Mouse (Mus musculus) ES-E14 (cell line): ENCODE results near the gene Ptprcap. TPM values are rescaled to one million over a fixed set of nuclear protein-coding genes. Genes with fewer than 3 reads are reported as not detected.

Experiments
- DNase-seq: peaks from one replicate; pipeline ENCODE4 v3.0.0-alpha.2; 2013; ENCODE audit warnings: low read depth, low spot score
- H3K27ac ChIP-seq: 2 replicates; pipeline ENCODE4 v1.5.1; 2012; ENCODE audit warnings: low read depth, mild to moderate bottlenecking, low read length, moderate library complexity, mixed read lengths; ENCODE audit not compliant: poor library complexity, insufficient read depth, severe bottlenecking
- H3K36me3 ChIP-seq: 2 replicates; pipeline ENCODE4 v1.6.1; 2012; ENCODE audit warnings: mild to moderate bottlenecking, low read length, moderate library complexity, mixed read lengths; ENCODE audit not compliant: control insufficient read depth, poor library complexity, insufficient read depth, severe bottlenecking
- H3K4me1 ChIP-seq, 2 experiments: fragments of 150-350 bp in 1 of 2; sonication (generic) in 1 of 2; 2 replicates each; pipeline ENCODE4 v1.6.1; 2012; ENCODE audit warnings: low read length in 2 of 2, mild to moderate bottlenecking in 1 of 2, mixed read lengths in 1 of 2; ENCODE audit not compliant: control insufficient read depth in 2 of 2, insufficient read depth in 2 of 2, poor library complexity in 1 of 2
- H3K4me3 ChIP-seq, 2 experiments: fragments of 150-350 bp in 1 of 2; sonication (generic) in 1 of 2; 2 replicates each; pipeline ENCODE4 v1.5.1; 2012; ENCODE audit warnings: low read length in 2 of 2, low read depth in 1 of 2, mild to moderate bottlenecking in 1 of 2, mixed read lengths in 1 of 2; ENCODE audit not compliant: insufficient read depth in 1 of 2, poor library complexity in 1 of 2, severe bottlenecking in 1 of 2
- H3K9ac ChIP-seq: 2 replicates; pipeline ENCODE4 v1.6.1; 2012; ENCODE audit warnings: low read depth, mild to moderate bottlenecking, low read length, mixed read lengths; ENCODE audit not compliant: poor library complexity, insufficient read depth, severe bottlenecking
- H3K9me3 ChIP-seq: fragments of 150-350 bp; sonication (generic); 2 replicates; pipeline ENCODE4 v1.6.1; 2012; ENCODE audit warnings: low read depth, mild to moderate bottlenecking, low read length; ENCODE audit not compliant: control insufficient read depth, insufficient read depth
- CHD2 ChIP-seq: IDR thresholded peaks from 2 replicates; pipeline ENCODE4 v1.6.1; 2014; ENCODE audit warnings: mild to moderate bottlenecking, low read depth, low read length, inconsistent platforms
- HCFC1 ChIP-seq: IDR thresholded peaks from 2 replicates; pipeline ENCODE4 v1.6.1; 2012; ENCODE audit warnings: low read length, inconsistent platforms, borderline replicate concordance; ENCODE audit not compliant: insufficient read depth
- MAFK ChIP-seq: IDR thresholded peaks from 2 replicates; pipeline ENCODE4 v1.6.1; 2014; ENCODE audit warnings: mild to moderate bottlenecking, low read depth, low read length, inconsistent platforms; ENCODE audit not compliant: insufficient read depth
- ZC3H11A ChIP-seq: IDR thresholded peaks from 2 replicates; pipeline ENCODE4 v1.6.1; 2012; ENCODE audit warnings: low read depth, mild to moderate bottlenecking, inconsistent platforms, low read length, borderline replicate concordance
- ZNF384 ChIP-seq: IDR thresholded peaks from 2 replicates; pipeline ENCODE4 v1.6.1; 2012; ENCODE audit warnings: low read depth, low read length, inconsistent platforms
- in situ Hi-C, 2 experiments: fragments of 600-800 bp; cut with MboI; formaldehyde crosslinking; loops; one replicate each; pipeline ENCODE4 v1.15.1; 2025; ENCODE audit warnings: low sequenced_read_pairs in 2 of 2, inconsistent platforms in 1 of 2; ENCODE audit not compliant: unreplicated experiment in 2 of 2
- total RNA-seq: library from RNA; depleted of rRNA; stranded (reverse); fragments of 300-350 nt; gene quantifications from 2 replicates; pipeline ENCODE4 v1.2.3, GENCODE M21; 2012

Gene Ptprcap
- total RNA-seq, 1 experiment: 9.5 TPM

- TF ChIP-seq ZNF384: no peak
- TF ChIP-seq MAFK: no peak
- TF ChIP-seq CHD2: no peak
- no peak for TF ChIP-seq HCFC1
- TF ChIP-seq ZC3H11A: no peak
- Histone ChIP-seq H3K27ac (no peak overlapping the region), H3K4me3 (peak overlapping the region in 1 of 2 experiments; percentile 86; a peak in 2 of 4 replicates), H3K9me3 (no peaks in the 10 kb centered on the region), H3K9ac (no peak overlapping the region), H3K4me1 (peaks cover 3 to 36% of the 10 kb centered on the region in 2 experiments), H3K36me3 (peaks cover 17% of the 10 kb centered on the region; the same call in 1 of the 2 replicates)
- in situ Hi-C loops: no loop called here
- DNase-seq: no peak
Observed at GRCm38 (mm10) chr19:4147782-4148490, 5.5 kb upstream of the Ptprcap start.

GRCm38 (mm10) chr19:4148491-4148806 is 5.0 kb upstream of the Ptprcap start, which contains the start of gene Coro1b:
Coro1b (plus strand) TSS chr19:4148619.
- Histone ChIP-seq H3K9ac (peak within 1 kb of the TSS; percentile 86), H3K9me3 (no peaks in the 10 kb centered on the region), H3K27ac (no peak within 1 kb of the TSS; the same call in 1 of the 2 replicates), H3K4me1 (peaks cover 3 to 41% of the 10 kb centered on the region in 2 experiments), H3K4me3 (peak within 1 kb of the TSS; percentile 85 to 86), H3K36me3 (peaks cover 21% of the 10 kb centered on the region; the same call in 1 of the 2 replicates)
- in situ Hi-C loops: no loop called here
- TF ChIP-seq MAFK: no peak
- TF ChIP-seq ZC3H11A: no peak
- no peak for TF ChIP-seq ZNF384
- no peak for TF ChIP-seq HCFC1
- no peak for TF ChIP-seq CHD2
- peak; percentile 82 for DNase-seq

- H3K9me3 ChIP-seq: no peaks in the 10 kb centered on the region
- H3K9ac ChIP-seq: peak overlapping the region; percentile 86
- in situ Hi-C loops: no loop called here
- H3K4me1 ChIP-seq: peaks cover 3 to 44% of the 10 kb centered on the region in 2 experiments
- TF ChIP-seq CHD2 (no peak), ZNF384 (no peak), HCFC1 (no peak), MAFK (no peak), ZC3H11A (no peak)
- peaks cover 25% of the 10 kb centered on the region for H3K36me3 ChIP-seq
- H3K27ac ChIP-seq: no peak overlapping the region; the same call in 1 of the 2 replicates
- DNase-seq: no peak
- H3K4me3 ChIP-seq: peak overlapping the region; percentile 85 to 86
Observed at GRCm38 (mm10) chr19:4148819-4149218, 4.6 kb upstream of the Ptprcap start.

GRCm38 (mm10) chr19:4149283-4149682 is 4.1 kb upstream of the Ptprcap start:
- in situ Hi-C loops: no loop called here
- no peak for TF ChIP-seq ZNF384
- TF ChIP-seq ZC3H11A: no peak
- no peak for TF ChIP-seq MAFK
- no peak for TF ChIP-seq HCFC1
- TF ChIP-seq CHD2: no peak
- H3K9me3 ChIP-seq: no peaks in the 10 kb centered on the region
- H3K36me3 ChIP-seq: peaks cover 25% of the 10 kb centered on the region
- no peak overlapping the region for H3K27ac ChIP-seq
- H3K4me3 ChIP-seq: peak overlapping the region; percentile 85 to 86
- H3K4me1 ChIP-seq: peaks cover 3 to 48% of the 10 kb centered on the region in 2 experiments
- DNase-seq: no peak
- H3K9ac ChIP-seq: peak overlapping the region; percentile 86; the same call in 1 of the 2 replicates
